8 mouse cellular contexts compared by ENCODE assay signal in genomic region chr11:117989926-117990325, GRCm38 (mm10). TPM values are rescaled to one million over a fixed set of nuclear protein-coding genes. Genes with fewer than 3 reads are reported as not detected.
DNase-seq lines count a peak whose midpoint lies in the region; ATAC-seq lines count a peak whose summit lies in the region.

No protein-coding gene starts in this region.

- no peak overlapping the region for H3K4me2 ChIP-seq in heart, embryonic 13.5 days

- WGBS in heart, embryonic 13.5 days, result 35% methylated on average over 10 of the region's 10 CpGs

- no peak for ATAC-seq in heart, embryonic 13.5 days (ENCODE audit: extremely low read depth, insufficient number of reproducible peaks, low FRiP score, low TSS enrichment)
- ATAC-seq in granulocyte monocyte progenitor cell, adult 5-6 weeks (replicated peaks; ENCODE audit: poor library complexity, severe bottlenecking), result peak; percentile 10

- no peaks in the 10 kb centered on the region for H3K9me3 ChIP-seq in heart, embryonic 13.5 days

- H3K36me3 ChIP-seq in heart, embryonic 13.5 days, result no peaks in the 10 kb centered on the region

- H3K4me1 ChIP-seq in heart, embryonic 13.5 days, result peaks cover 83% of the 10 kb centered on the region

- H3K27me3 ChIP-seq in heart, embryonic 13.5 days (replicated peaks), result no peaks in the 10 kb centered on the region

- peak overlapping the region; percentile 10; the same call in 1 of the 2 replicates for H3K9ac ChIP-seq in heart, embryonic 13.5 days

- intact Hi-C loops in heart, postnatal 36 days (cut with DNase I), result no loop called here
- intact Hi-C loops in gastrocnemius, postnatal 36 days (cut with DNase I), result no loop called here

- 0 out of 2 replicates have a peak overlapping the region, but pooled peaks have one; percentile 12 for H3K27ac ChIP-seq in heart, embryonic 13.5 days (replicated peaks)

- DNase-seq in heart, postnatal 36 days, result no peak
- peak; percentile 57 for DNase-seq in thymus, postnatal 4 days
- no peak for DNase-seq in thymus, postnatal 36 days
- no peak for DNase-seq in testis, postnatal 14 days (ENCODE audit: low spot score)
- no peak for DNase-seq in gastrocnemius, postnatal 36 days
- no peak for DNase-seq in cerebellum, adult 9-11 months

- H3K4me3 ChIP-seq in heart, embryonic 13.5 days, result no peak overlapping the region

RNA-seq across cellular contexts. Expression of gene Pgs1, which starts 3.8 kb away (rescaled TPM):
- polyA plus RNA-seq in heart, embryonic 13.5 days (2015; fragmentation: Nextera tagmentation; extraction: Ambion mirVana), result 25.7 and 26.6 TPM in 2 replicates
- 10 to 100 TPM; 17.8 to 20.0 TPM for total RNA-seq in heart, postnatal 36 days (2021)
- 43.1 and 44.5 TPM in 2 replicates for total RNA-seq in granulocyte monocyte progenitor cell, adult 5-6 weeks (2014; fragmentation: Nextera tagmentation)
- total RNA-seq in granulocyte monocyte progenitor cell, adult 5-6 weeks (2017), result 18.8 and 23.3 TPM in 2 replicates
- 10 to 100 TPM; 17.9 to 18.9 TPM for total RNA-seq in gastrocnemius, postnatal 36 days (2021)

RNA-seq across cellular contexts. Expression of gene Socs3, which starts 20.1 kb away (rescaled TPM):
- 4.9 and 8.5 TPM in 2 replicates for polyA plus RNA-seq in heart, embryonic 13.5 days (2015; fragmentation: Nextera tagmentation; extraction: Ambion mirVana)
- total RNA-seq in heart, postnatal 36 days (2021), result 1 to 10 TPM; 3.4 to 3.8 TPM
- 0.41 TPM in 1 of 2 replicates, not detected in the other for total RNA-seq in granulocyte monocyte progenitor cell, adult 5-6 weeks (2014; fragmentation: Nextera tagmentation)
- total RNA-seq in granulocyte monocyte progenitor cell, adult 5-6 weeks (2017), result 2.0 and 2.2 TPM in 2 replicates
- total RNA-seq in gastrocnemius, postnatal 36 days (2021), result 1 to 10 TPM; 1.8 to 4.7 TPM
